Mouse (Mus musculus): ENCODE measurements around the gene Psmb1.

GRCm38 (mm10) chr17:15429451-15429850, 70.1 kb downstream of the Psmb1 start:
- no peak for TF ChIP-seq CTCF (IDR thresholded peaks at IDR 0.05; ENCODE audit: extremely low read depth, insufficient read depth, low read length)
- TF ChIP-seq POLR2A (IDR thresholded peaks at IDR 0.05; ENCODE audit: extremely low read depth, insufficient read depth, low read length), result no peak

Data from cortical plate, adult 2 months (tissue).